Mouse (Mus musculus): ENCODE measurements around the gene Myh10.
A peak's percentile ranks its signal among the peaks of the same experiment; 100 is the strongest.
"Not testable (repeated sequence)": the region's sequence is repeated elsewhere in the genome, so short reads cannot be mapped to it uniquely, and the experiment has no call there.

The Myh10 gene

GRCm38 (mm10) chr11:68805148-68805547 lies 113.8 kb downstream of the Myh10 start:
- DNase-seq = peak; percentile 44

GRCm38 (mm10) chr11:68807787-68808186 lies 116.4 kb downstream of the Myh10 start:
- DNase-seq = peak; percentile 71

DNA sequence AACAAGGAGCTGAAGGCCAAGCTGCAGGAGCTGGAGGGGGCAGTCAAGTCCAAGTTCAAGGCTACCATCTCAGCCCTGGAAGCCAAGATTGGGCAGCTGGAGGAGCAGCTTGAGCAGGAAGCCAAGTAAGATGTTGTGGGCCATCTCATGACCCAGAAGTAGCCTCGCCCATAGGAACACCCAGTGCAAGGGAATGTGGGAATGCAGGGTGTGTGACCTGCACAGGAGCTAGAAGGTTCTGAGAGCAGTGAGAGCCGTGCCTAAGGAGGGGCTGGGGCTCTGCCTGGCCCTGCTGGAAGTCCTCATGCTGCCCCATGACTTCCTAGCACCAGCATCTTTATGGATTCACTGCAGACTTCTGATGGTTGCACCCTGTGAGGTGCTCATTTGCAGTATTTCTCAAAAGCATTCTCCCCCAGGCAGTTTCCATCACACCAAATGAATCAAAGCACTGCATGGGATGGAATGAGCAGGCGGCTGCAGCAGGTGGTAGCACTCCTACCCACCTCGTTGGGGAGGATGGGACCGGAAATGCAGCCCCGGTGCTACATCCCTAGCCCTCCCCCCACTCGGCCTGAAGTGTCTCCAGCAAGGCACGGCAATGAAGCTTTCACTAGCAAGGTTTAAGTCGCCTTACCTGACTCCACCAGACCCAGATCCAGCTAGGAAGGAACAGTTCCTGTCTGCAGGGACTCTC lies 120.7 kb downstream of the Myh10 start:
- no peak for DNase-seq

- no peak for DNase-seq
Observed at GRCm38 (mm10) chr11:68818416-68818815, 127.1 kb downstream of the Myh10 start.

DNA sequence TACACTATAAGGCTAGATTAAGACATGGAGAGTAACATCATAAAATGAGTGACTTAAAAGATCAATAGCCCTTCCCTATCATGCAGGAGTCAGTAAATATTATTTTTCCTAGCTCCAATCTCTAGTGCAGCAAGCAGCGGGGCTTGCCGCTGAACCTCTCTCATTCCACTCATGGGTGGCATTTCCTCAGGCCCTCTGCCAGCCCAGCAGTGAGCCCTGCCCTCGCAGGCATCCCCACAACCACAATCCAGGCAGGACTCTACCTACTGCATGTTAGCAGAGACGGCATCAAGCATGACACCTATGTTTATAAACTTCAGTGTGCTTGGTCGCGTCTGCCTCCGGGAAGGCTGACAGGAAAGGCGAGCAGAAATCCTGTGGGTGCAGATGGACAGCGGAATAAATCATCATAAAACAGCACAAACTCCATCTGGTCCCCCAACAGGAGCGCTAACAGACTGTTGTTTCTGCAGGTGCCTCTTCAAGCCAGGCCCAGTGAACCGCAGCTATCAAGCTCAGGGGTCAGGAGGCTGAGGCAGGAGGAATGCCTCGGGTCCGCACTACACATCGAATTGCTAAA lies 128.0 kb downstream of the Myh10 start:
- DNase-seq = peak; percentile 71

GRCm38 (mm10) chr11:68822326-68822725 lies 131.0 kb downstream of the Myh10 start:
- DNase-seq = no peak

DNA sequence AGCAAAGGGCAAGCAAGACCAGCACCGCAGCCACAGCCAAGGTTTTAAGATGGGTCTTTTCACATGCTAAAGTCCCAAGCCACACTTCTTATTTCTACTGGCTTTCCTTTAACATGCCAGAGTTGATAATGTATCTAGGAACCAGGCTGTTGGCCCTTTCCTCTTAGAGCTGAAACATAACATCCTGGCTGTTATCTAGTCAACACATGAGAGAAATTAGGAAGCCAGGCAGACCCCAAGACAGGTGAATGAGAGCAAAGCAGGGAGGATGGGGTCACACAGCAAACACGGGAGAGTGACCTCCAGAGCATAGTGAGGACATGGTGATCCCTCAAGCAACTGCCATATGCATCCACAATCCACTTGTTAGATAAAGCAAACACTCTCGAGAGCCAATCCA lies 135.4 kb downstream of the Myh10 start:
- no peak for DNase-seq

DNA sequence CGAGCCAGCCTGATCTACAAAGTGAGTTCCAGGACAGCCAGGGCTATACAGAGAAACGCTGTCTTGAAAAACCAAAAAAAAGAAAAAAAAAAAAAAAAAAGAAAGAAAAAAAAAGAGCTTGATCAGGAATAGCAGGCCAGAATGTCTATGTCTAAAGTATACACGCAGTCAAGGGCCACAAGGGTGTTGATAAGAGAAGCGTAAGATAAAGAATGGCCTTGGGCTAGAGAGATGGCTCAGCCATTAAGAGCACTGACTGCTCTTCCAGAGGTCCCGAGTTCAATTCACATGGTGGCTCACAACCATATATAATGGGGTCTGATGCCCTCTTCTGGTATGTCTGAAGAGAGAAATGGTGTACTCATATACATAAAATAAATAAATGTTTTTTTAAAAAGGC lies 140.2 kb downstream of the Myh10 start:
- not testable (repeated sequence) for DNase-seq

DNA sequence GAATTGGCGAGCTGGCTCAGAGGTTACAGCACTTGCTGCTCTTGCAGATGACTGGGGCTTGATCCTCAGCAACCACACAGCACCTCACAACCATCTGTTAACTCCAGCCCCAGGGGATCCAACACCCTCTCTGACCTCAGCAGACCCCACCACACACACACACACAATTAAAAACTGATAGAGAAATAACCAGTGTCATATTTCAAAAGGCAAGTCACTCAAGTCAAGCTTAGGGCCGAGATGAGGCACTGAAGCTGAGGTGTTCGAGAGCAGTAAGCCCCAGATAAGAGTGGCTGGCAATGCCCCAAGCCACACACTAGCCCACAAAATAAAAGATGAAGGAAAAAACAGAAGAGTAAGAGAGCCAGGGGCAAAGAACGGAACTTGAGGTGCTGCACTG lies 141.4 kb downstream of the Myh10 start:
- DNase-seq = no peak

GRCm38 (mm10) chr11:68833593-68833992 lies 142.2 kb downstream of the Myh10 start:
- no peak for DNase-seq

DNA sequence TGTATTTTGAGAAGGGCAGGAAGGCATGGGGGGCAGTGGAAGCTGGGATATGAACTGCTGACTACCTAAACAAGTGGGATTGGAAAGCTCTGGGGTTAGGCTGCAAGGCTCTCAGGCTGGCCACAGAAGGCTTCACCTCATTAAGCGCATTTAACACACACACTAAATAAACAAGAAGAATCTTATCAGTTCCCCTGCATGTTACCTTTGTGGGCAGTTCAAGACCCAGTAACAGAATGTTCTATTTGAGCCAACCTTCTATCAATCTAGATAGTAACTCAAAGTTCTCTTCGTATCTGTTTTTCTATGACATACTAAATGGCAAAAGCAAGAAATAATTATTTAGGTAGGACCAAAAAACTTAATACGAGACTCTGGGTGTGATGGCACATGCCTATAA lies 143.7 kb downstream of the Myh10 start:
- no peak for DNase-seq

GRCm38 (mm10) chr11:68839606-68840005 lies 148.2 kb downstream of the Myh10 start:
- DNase-seq = no peak

DNA sequence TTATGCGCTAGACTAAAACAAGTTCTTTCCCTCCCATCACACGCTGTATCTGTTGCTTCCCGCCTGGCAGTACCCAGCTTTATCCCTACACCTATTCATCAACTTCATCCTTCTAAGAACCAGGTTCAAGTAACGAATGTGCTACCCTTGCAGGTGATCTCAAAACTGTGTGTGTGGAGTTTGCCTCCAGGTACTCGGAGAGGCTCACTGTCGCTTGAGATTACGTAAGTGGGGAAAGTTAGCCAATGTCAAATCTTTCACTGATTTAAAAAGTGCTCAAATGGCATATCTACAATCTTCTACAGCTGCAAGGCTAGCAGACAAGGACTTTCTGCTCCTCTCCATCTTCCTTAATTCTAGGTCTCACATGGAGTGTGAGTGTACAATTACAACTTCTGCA lies 159.5 kb downstream of the Myh10 start:
- DNase-seq = no peak

DNA sequence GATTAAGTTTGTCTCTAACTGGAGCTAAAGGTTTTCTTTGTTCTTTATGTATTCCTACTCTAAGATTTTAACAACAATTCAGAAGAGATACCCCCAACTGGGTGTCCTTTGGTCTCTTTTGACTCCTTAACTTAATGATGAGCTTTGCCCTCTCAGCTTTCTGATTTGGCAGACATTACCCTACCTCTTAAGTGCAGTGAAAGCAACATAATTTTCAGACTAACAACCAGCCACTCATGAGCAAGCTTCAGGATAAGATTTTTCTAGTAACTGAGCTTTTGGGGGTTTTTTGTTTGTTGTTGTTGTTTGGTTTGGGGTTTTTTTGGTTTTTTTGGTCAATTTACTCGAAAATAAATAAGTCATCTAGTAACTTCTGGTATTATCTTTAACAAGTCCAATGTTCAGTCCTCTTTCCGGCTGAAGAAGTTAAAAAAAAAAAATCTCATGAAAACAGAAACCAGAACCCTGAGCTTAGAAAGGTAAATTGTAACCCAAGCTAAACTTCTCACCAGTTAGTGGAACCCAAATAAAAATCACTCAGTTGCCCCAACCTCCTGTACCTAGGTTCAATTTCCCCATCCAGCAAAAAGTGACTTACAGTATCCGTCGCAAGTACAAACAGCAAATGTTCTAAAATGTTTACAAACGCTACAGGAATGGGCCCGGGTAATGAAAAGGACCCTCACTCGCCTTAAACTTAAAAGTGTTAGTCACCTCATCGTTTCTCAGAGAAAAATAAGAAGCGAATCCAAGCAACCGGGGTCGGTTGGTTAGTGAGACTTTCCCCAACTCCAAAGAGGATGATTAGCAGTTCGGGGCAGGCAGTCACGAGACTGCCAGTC lies 160.5 kb downstream of the Myh10 start:
- no peak for DNase-seq

DNA sequence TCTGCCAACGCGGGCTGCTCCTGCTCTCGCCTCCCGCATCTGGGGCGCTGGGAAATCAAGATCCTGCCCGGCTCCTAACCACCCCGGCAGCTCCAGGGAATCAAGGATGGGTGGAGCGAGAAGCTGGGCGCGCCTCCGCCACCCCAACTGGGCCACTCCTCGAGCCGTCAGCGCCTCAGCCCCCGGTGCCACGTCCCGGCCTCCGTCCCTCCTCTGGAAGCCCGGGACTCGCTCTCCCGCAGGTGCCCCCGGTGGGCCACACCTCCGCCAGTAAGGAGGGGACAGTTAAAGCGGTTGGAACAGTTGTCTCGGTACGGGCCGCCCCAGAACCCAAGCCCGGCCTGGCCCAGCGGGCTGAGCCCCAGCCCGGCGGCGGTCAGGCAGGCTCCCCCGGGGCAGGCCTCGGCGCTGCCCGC lies 161.1 kb downstream of the Myh10 start:
- DNase-seq = no peak

GRCm38 (mm10) chr11:68852932-68853409 lies 161.6 kb downstream of the Myh10 start:
- peak; percentile 100 for DNase-seq

GRCm38 (mm10) chr11:68853611-68854401 lies 162.4 kb downstream of the Myh10 start:
- peak; percentile 53 for DNase-seq

DNA sequence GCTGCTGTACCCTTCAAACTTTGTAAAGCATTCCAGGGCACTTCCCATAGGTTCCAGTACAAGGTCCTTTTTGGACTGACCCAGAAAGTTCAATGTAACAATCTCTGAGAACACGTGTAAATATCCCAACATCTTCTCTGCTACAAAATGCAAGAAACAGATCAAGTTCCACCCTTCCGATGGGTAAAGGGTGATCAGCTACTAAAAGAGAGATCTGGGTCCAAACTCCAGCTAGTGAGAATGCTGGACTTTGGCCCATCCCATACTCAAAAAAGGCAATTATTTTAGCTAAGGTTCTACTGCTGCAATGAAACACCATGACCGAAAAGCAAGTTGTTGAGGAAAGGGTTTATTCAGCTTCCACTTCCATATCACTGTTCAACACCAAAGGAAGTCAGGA lies 163.3 kb downstream of the Myh10 start:
- no peak for DNase-seq

- no peak for DNase-seq
Observed at GRCm38 (mm10) chr11:68857329-68857728, 166.0 kb downstream of the Myh10 start.

DNA sequence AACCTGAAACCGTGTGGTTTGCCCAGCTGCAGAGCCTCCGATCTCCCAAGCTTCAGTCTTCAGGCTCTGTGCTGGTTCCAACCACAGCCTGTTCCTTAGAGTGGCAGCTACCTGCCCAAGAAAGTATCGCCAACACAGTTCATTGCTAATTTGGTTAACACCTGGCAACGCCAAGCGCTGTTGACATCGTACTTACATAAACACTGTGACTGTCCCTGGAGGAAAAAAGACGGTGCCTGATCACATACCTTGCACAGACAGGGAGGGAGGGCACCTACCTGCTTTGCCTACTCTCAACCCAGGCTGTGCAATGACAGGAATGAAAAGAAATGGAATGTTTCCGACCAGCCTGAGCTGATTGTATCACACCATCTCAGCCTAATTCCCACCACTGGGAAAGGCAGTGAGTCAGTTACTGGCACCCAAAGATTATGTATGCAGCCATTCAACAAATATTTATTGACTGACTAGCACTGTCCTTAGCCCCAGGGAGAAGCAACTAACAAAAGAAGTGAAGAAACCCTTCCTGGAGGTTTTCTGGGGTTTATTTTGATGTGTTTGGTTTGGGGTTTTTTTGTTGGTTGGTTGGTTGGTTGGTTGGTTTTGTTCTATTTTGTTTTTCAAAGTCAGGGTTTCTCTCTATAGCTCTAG lies 168.7 kb downstream of the Myh10 start:
- DNase-seq = no peak

DNA sequence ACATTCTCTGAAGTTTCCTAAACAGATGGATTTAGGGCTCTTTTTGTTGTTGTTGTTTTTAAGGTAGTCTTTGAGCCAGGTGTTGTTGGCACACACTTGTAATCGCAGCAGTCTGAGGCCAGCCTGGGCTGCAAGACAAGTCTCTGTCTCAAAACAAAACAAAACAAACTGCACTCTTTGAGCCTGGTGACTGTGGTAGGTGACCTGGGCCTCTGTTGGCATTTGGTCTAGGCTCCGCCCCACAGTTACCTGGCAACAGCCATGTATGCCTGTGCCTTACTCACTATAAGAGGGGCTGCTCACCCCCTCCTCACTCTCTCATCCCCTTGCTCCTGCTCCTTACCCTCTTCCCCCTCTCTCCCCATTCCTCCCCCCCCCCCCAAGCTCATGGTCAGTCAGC lies 170.9 kb downstream of the Myh10 start:
- no peak for DNase-seq

GRCm38 (mm10) chr11:68863631-68864091 lies 172.3 kb downstream of the Myh10 start:
- no peak for DNase-seq

Data from cerebellum, adult 9-11 months (tissue).